ENCODE assay signal across 12 mouse cellular contexts in the genomic region with DNA sequence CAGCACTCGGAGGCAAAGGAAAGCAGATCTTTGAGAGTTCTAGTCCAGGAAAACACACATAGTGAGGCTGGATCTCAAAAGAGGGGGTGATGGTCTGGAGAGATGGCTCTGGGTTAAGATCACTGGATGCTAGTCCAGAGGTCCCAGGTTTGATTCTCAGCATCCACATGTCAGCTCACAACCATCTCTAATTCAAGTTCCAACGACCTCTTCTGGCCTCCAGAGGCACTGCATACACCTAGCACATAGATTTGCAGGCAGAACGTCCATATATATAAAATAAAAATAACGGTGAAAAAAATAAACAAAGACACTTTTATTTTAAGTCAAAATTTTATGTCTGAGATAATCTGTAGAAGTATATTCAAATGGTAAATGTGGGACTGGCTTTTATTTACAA. TPM values are rescaled to one million over a fixed set of nuclear protein-coding genes. Genes with fewer than 3 reads are reported as not detected.
A peak's percentile ranks its signal among the peaks of the same experiment; 100 is the strongest.
DNase-seq lines count a peak whose midpoint lies in the region; ATAC-seq and TF ChIP-seq lines count a peak whose summit lies in the region.
"Had no signal": no experiment of that assay in that cellular context is flagged by ENCODE, and none has a peak within 500 bp of the region (broad histone marks: within the 10 kb centered on the region; RNA-seq: fewer than 3 reads in every experiment).

No protein-coding gene starts in this region.

- H3K79me2 ChIP-seq in heart, adult 2 months (replicated peaks; ENCODE audit: control insufficient read depth, insufficient read depth, low read length), result no peaks in the 10 kb centered on the region

- H3K27ac ChIP-seq in heart, adult 2 months, result no peak overlapping the region
- no peak overlapping the region for H3K27ac ChIP-seq in lung, embryonic 14.5 days (ENCODE audit: low read depth)
- no peak overlapping the region for H3K27ac ChIP-seq in limb, embryonic 10.5 days
- H3K27ac ChIP-seq in forebrain, embryonic 16.5 days (ENCODE audit: low read length), result no peak overlapping the region
- H3K27ac ChIP-seq: embryonic facial prominence, embryonic 15.5 days; forebrain, embryonic 13.5 days; kidney, embryonic 15.5 days had no signal

- no peak for ATAC-seq in lung, embryonic 14.5 days (ENCODE audit: insufficient read depth)
- ATAC-seq in forebrain, embryonic 16.5 days, result no peak

- WGBS in heart, adult 2 months, result 69% methylated on average over 4 of the region's 4 CpGs
- WGBS in lung, embryonic 14.5 days, result 54% methylated on average over 4 of the region's 4 CpGs
- 57% methylated on average over 4 of the region's 4 CpGs for WGBS in limb, embryonic 10.5 days
- WGBS in forebrain, embryonic 16.5 days, result 71% methylated on average over 4 of the region's 4 CpGs

- H3K9me3 ChIP-seq in lung, embryonic 14.5 days (ENCODE audit: low read depth, low read length), result no peaks in the 10 kb centered on the region
- H3K9me3 ChIP-seq in E14TG2a.4 (ENCODE audit: low read length), result no peaks in the 10 kb centered on the region
- H3K9me3 ChIP-seq in limb, embryonic 10.5 days (replicated peaks), result no peaks in the 10 kb centered on the region
- H3K9me3 ChIP-seq in forebrain, embryonic 16.5 days (ENCODE audit: control insufficient read depth, low read length), result no peaks in the 10 kb centered on the region
- H3K9me3 ChIP-seq: embryonic facial prominence, embryonic 15.5 days; forebrain, embryonic 13.5 days; kidney, embryonic 15.5 days had no signal

- TF ChIP-seq CTCF in heart, adult 2 months (IDR thresholded peaks at IDR 0.05), result peak; percentile 25
- TF ChIP-seq CTCF in lung, embryonic 14.5 days (IDR thresholded peaks at IDR 0.05; ENCODE audit: low read depth), result 0 out of 2 replicates have a peak, but pooled peaks have one; percentile 6
- TF ChIP-seq CTCF in E14TG2a.4 (conservative IDR thresholded peaks at IDR 0.05; ENCODE audit: low read length), result peak; percentile 45

- H3K4me2 ChIP-seq in lung, embryonic 14.5 days, result no peak overlapping the region
- H3K4me2 ChIP-seq in forebrain, embryonic 16.5 days (ENCODE audit: low read length), result no peak overlapping the region

- no peak for DNase-seq in heart, adult 2 months
- DNase-seq in heart, postnatal 10 days, result no peak
- no peak for DNase-seq in lung, embryonic 14.5 days
- DNase-seq in lung, postnatal 36 days, result no peak
- DNase-seq in ZHBTc4 (ENCODE audit: low read depth, low spot score), result peak; percentile 56
- no peak for DNase-seq in limb, embryonic 10.5 days (ENCODE audit: low spot score)
- DNase-seq: heart, postnatal 36 days had no signal

- H3K9ac ChIP-seq in heart, adult 2 months (ENCODE audit: low read depth, low read length), result no peak overlapping the region
- no peak overlapping the region for H3K9ac ChIP-seq in lung, embryonic 14.5 days
- H3K9ac ChIP-seq in forebrain, embryonic 16.5 days (replicated peaks; ENCODE audit: low read depth, low read length), result no peak overlapping the region
- H3K9ac ChIP-seq: embryonic facial prominence, embryonic 15.5 days had no signal

- no peak for TF ChIP-seq EP300 in heart, adult 2 months (IDR thresholded peaks at IDR 0.05; ENCODE audit: insufficient read depth, low read depth, low read length)

- H3K4me1 ChIP-seq in heart, adult 2 months (ENCODE audit: control insufficient read depth, insufficient read depth, low read length), result no peaks in the 10 kb centered on the region; the same call in 1 of the 2 replicates
- H3K4me1 ChIP-seq in lung, embryonic 14.5 days (ENCODE audit: insufficient read depth), result peaks cover 3% of the 10 kb centered on the region; the same call in 1 of the 2 replicates
- peaks cover 19% of the 10 kb centered on the region for H3K4me1 ChIP-seq in E14TG2a.4 (replicated peaks; ENCODE audit: low read depth, low read length)
- H3K4me1 ChIP-seq in limb, embryonic 10.5 days, result peaks cover 20% of the 10 kb centered on the region
- peaks cover 13% of the 10 kb centered on the region for H3K4me1 ChIP-seq in forebrain, embryonic 16.5 days (replicated peaks; ENCODE audit: control insufficient read depth, insufficient read depth, low read length)

- intact Hi-C loops in heart, adult 2 months (cut with DNase I), result no loop called here
- intact Hi-C loops in heart, postnatal 10 days (cut with DNase I), result no loop called here

- H3K27me3 ChIP-seq in heart, adult 2 months (ENCODE audit: control insufficient read depth, insufficient read depth, low read length), result no peaks in the 10 kb centered on the region
- no peaks in the 10 kb centered on the region for H3K27me3 ChIP-seq in lung, embryonic 14.5 days (ENCODE audit: insufficient read depth, low read length)
- peaks cover 15% of the 10 kb centered on the region for H3K27me3 ChIP-seq in E14TG2a.4 (ENCODE audit: insufficient read depth, low read length)
- peaks cover 8% of the 10 kb centered on the region; the same call in 1 of the 2 replicates for H3K27me3 ChIP-seq in limb, embryonic 10.5 days (ENCODE audit: low read depth, poor library complexity, severe bottlenecking)
- no peaks in the 10 kb centered on the region for H3K27me3 ChIP-seq in forebrain, embryonic 16.5 days (replicated peaks; ENCODE audit: control insufficient read depth, insufficient read depth, low read length)
- H3K27me3 ChIP-seq: embryonic facial prominence, embryonic 15.5 days; kidney, embryonic 15.5 days had no signal

- H3K4me3 ChIP-seq in heart, adult 2 months, result no peak overlapping the region
- no peak overlapping the region for H3K4me3 ChIP-seq in lung, embryonic 14.5 days (ENCODE audit: low read depth, low read length)
- H3K4me3 ChIP-seq in E14TG2a.4 (replicated peaks; ENCODE audit: low read length), result no peak overlapping the region
- H3K4me3 ChIP-seq in limb, embryonic 10.5 days, result no peak overlapping the region
- no peak overlapping the region for H3K4me3 ChIP-seq in forebrain, embryonic 16.5 days (replicated peaks; ENCODE audit: low read length)

- no peak for TF ChIP-seq POLR2A in heart, adult 2 months (IDR thresholded peaks at IDR 0.05; ENCODE audit: insufficient read depth, low read depth, low read length)

- H3K36me3 ChIP-seq in heart, adult 2 months (ENCODE audit: control insufficient read depth, insufficient read depth, low read length), result peaks cover 2% of the 10 kb centered on the region; the same call in 1 of the 2 replicates
- H3K36me3 ChIP-seq in lung, embryonic 14.5 days (ENCODE audit: insufficient read depth), result no peaks in the 10 kb centered on the region
- H3K36me3 ChIP-seq in E14TG2a.4 (ENCODE audit: insufficient read depth, low read length), result no peaks in the 10 kb centered on the region
- H3K36me3 ChIP-seq in limb, embryonic 10.5 days, result no peaks in the 10 kb centered on the region
- no peaks in the 10 kb centered on the region for H3K36me3 ChIP-seq in forebrain, embryonic 16.5 days (ENCODE audit: control insufficient read depth, insufficient read depth)
- H3K36me3 ChIP-seq: embryonic facial prominence, embryonic 15.5 days; kidney, embryonic 15.5 days had no signal

RNA-seq across cellular contexts. Expression of a gene that starts 1.6 kb away (rescaled TPM):
- total RNA-seq in heart, adult 2 months (2021), result 10 to 100 TPM; 64.9 to 68.9 TPM
- 38.6 and 88.3 TPM in 2 replicates for polyA plus RNA-seq in heart, adult 2 months (2012; rRNA removed)
- total RNA-seq in heart, postnatal 10 days (2021), result 10 to 100 TPM; 50.0 to 58.4 TPM
- 15.4 and 18.0 TPM in 2 replicates for polyA plus RNA-seq in lung, embryonic 14.5 days (2014; fragmentation: Nextera tagmentation; extraction: Ambion mirVana)
- polyA plus RNA-seq in limb, embryonic 10.5 days (2016; fragmentation: Nextera tagmentation; extraction: Ambion mirVana), result 7.8 and 8.9 TPM in 2 replicates
- polyA plus RNA-seq in forebrain, embryonic 16.5 days (2015; fragmentation: Nextera tagmentation; extraction: Ambion mirVana), result 10.4 and 10.6 TPM in 2 replicates

RNA-seq across cellular contexts. Expression of a gene that starts 1.6 kb away (rescaled TPM):
- total RNA-seq in heart, adult 2 months (2021), result 1 to 10 TPM; 1.7 to 2.0 TPM
- polyA plus RNA-seq in heart, adult 2 months (2012; rRNA removed), result 0.31 and 0.59 TPM in 2 replicates
- total RNA-seq in heart, postnatal 10 days (2021), result 1 to 10 TPM; 1.9 TPM
- polyA plus RNA-seq in lung, embryonic 14.5 days (2014; fragmentation: Nextera tagmentation; extraction: Ambion mirVana), result 0.96 and 1.5 TPM in 2 replicates
- 0.36 and 0.51 TPM in 2 replicates for polyA plus RNA-seq in limb, embryonic 10.5 days (2016; fragmentation: Nextera tagmentation; extraction: Ambion mirVana)
- 4.5 and 5.0 TPM in 2 replicates for polyA plus RNA-seq in forebrain, embryonic 16.5 days (2015; fragmentation: Nextera tagmentation; extraction: Ambion mirVana)

RNA-seq across cellular contexts. Expression of a gene that starts 9.7 kb away (rescaled TPM):
- 10 to 100 TPM in 1 of 2 experiments, 1 to 10 TPM in 1; 8.4 to 11.7 TPM for total RNA-seq in heart, adult 2 months (2021)
- 3.7 and 6.6 TPM in 2 replicates for polyA plus RNA-seq in heart, adult 2 months (2012; rRNA removed)
- 10 to 100 TPM; 10.7 TPM for total RNA-seq in heart, postnatal 10 days (2021)
- 21.1 and 22.1 TPM in 2 replicates for polyA plus RNA-seq in lung, embryonic 14.5 days (2014; fragmentation: Nextera tagmentation; extraction: Ambion mirVana)
- polyA plus RNA-seq in limb, embryonic 10.5 days (2016; fragmentation: Nextera tagmentation; extraction: Ambion mirVana), result 23.1 and 24.8 TPM in 2 replicates
- 26.9 and 30.1 TPM in 2 replicates for polyA plus RNA-seq in forebrain, embryonic 16.5 days (2015; fragmentation: Nextera tagmentation; extraction: Ambion mirVana)

RNA-seq across cellular contexts. Expression of a gene that starts 43.5 kb away (rescaled TPM):
- total RNA-seq in heart, adult 2 months (2021), result 100 to 1,000 TPM; 189 to 236 TPM
- 83.5 and 173 TPM in 2 replicates for polyA plus RNA-seq in heart, adult 2 months (2012; rRNA removed)
- total RNA-seq in heart, postnatal 10 days (2021), result 10 to 100 TPM; 59.7 to 66.2 TPM
- polyA plus RNA-seq in lung, embryonic 14.5 days (2014; fragmentation: Nextera tagmentation; extraction: Ambion mirVana), result 32.8 and 35.4 TPM in 2 replicates
- 13.2 and 20.6 TPM in 2 replicates for polyA plus RNA-seq in limb, embryonic 10.5 days (2016; fragmentation: Nextera tagmentation; extraction: Ambion mirVana)
- 33.3 and 39.9 TPM in 2 replicates for polyA plus RNA-seq in forebrain, embryonic 16.5 days (2015; fragmentation: Nextera tagmentation; extraction: Ambion mirVana)

RNA-seq across cellular contexts. Expression of a gene that starts 44.0 kb away (rescaled TPM):
- 10 to 100 TPM in 1 of 2 experiments, 1 to 10 TPM in 1; 7.8 to 12.4 TPM for total RNA-seq in heart, adult 2 months (2021)
- polyA plus RNA-seq in heart, adult 2 months (2012; rRNA removed), result 16.5 and 30.6 TPM in 2 replicates
- total RNA-seq in heart, postnatal 10 days (2021), result 1 to 10 TPM; 8.0 to 9.1 TPM
- polyA plus RNA-seq in lung, embryonic 14.5 days (2014; fragmentation: Nextera tagmentation; extraction: Ambion mirVana), result 21.8 and 22.5 TPM in 2 replicates
- 25.8 and 29.2 TPM in 2 replicates for polyA plus RNA-seq in limb, embryonic 10.5 days (2016; fragmentation: Nextera tagmentation; extraction: Ambion mirVana)
- polyA plus RNA-seq in forebrain, embryonic 16.5 days (2015; fragmentation: Nextera tagmentation; extraction: Ambion mirVana), result 40.3 and 41.4 TPM in 2 replicates
